Mouse (Mus musculus): ENCODE measurements around the gene Wars2.

The Wars2 gene

DNA sequence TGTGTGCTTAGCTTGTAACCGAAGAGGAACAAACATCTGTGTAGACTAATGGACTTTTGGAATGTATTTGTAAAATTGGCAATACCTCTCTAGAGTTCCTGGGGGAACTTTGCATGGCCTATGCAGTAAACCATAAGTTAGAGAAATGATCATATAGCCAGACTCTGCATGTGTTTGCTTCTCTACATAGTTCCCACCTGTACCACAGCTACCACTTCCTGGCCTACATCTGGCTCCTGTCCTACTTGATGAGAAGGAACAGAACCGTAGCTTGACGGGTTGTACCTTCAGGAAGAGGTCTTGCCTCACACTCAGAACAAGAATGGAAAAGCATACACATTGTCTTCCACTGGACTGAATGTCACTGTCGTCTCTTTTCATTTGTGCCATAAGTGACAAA is 52.7 kb downstream of the Wars2 start:
- DNase-seq, result no peak

DNA sequence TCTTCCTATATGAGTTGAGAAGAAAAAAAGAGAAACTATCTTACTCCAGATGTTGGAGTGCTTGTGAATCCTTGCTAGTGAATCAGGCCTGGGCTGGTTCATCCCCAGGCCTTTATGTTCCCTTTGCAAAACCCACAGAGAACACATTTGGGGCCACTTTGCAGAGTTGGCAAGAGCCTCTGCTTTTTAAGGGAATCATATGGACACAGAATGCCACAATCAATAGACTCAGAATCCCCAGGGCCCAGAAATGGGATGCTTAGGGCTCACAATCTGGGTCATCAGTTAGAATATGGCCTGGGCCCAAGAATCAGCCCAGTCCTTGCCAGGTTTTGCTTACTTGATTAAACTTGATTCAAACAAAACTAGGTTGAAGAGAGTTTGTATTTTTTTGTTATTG is 62.5 kb downstream of the Wars2 start:
- no peak for DNase-seq

DNA sequence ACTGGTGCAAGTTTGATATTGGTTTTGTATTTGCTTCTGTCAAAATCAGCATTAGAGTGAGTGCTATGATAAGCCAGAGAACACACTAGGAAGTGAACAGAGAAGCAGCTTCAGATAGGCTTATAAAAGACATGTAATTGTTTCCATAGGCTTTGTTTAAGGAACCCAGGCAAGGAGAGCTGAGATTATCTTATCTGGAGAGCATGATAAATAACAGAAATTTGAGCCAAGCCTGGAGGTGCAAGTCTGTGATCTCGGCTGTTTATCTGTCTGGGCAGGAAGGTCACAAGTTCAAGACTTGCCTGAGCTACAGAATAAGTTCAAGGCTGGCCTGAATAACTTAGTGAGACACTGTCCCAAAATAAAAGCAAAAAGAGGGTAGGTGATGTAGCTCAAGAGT is 67.5 kb downstream of the Wars2 start:
- DNase-seq, result no peak

DNA sequence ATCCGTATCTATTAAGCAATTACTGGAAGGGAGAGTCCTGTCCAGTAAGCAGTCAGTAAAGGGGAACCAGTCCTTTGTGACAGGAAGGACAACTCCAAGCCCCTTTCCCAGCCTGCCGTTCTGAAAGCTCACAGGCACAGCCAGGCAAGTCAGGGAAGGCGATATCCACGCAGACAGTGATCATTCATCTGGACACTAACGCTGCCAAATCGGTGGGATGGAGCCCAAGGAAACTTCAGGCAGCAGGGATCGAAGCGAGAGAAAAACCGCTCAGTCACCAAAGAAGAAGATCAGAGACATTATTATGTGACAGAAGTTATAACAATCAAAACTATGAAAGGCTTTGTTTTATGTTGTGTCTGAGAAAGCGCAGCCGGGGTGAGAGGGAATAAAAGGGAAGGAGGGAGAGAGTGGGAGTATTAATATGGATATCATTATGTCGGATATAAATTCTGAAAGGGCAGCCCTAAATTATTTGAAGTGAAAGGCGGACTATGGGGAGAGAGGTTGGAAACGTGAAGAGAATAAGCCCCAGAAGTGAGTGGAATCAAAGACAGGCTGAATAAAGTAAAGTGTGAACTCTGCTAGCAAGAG is 70.3 kb downstream of the Wars2 start:
- no peak for DNase-seq

DNA sequence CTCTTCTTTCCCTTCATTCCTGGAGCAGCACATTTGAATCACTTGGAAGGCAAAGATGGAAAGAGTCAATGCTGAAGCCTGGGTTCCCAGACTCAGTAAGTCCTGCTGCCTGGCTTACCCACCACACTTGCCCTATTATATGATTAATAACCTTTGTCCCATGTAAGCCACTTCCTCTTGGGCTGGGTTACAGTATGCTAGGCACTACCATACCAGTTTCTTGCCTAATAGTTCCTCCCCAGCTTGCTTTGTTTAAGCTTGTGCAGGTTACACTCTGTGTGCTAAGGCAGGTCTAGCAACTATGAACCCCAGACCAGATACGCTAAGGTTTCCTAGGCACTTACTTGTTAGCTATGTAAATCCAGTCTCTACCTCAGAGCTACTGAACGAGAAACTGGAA is 86.9 kb downstream of the Wars2 start:
- no peak for DNase-seq

DNA sequence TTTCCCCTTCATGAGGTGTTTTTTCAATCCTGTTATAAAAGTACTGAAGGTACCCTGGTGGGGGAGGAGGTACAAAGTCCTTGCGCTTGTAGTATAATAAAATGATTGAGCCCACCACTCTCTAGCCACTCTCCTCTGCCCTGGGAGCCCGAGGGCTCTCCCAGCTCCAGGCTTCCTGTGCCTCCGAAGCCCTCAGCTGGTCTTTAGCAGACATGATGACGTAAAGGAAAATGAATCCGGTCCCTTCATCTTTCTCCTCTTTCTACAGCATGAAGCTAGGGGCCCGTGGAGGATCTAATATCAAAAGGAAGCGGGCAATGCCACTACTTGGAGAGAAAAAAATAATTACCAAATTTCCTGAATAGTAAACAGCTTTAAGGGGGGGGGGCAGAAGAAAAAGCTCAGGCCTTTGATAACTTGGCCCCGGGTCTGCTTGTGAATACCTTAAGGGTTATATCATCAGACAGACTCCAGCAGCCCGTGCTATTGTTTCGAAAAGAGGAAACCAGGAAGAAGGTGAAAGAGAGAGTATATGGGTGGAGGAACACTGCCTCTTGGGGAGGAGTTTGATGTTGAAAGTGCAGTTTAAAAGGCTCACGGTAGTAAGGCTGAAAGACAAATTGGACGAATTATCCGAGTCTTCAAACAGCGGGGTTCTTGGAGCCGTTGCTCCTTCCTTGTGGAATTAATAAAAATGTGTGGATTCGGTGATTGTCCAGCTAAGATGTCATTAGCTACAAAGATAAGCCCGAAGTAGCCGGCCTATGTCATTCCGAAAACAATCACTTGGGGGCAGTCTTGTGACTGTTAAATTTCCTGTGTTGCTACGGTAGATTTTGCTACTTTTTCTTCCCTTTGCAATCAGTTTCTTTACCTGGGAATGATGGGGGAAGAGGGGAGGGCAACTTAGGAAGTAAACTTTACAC is 92.8 kb downstream of the Wars2 start:
- DNase-seq, result peak in 1 of 2 experiments; percentile 51

DNA sequence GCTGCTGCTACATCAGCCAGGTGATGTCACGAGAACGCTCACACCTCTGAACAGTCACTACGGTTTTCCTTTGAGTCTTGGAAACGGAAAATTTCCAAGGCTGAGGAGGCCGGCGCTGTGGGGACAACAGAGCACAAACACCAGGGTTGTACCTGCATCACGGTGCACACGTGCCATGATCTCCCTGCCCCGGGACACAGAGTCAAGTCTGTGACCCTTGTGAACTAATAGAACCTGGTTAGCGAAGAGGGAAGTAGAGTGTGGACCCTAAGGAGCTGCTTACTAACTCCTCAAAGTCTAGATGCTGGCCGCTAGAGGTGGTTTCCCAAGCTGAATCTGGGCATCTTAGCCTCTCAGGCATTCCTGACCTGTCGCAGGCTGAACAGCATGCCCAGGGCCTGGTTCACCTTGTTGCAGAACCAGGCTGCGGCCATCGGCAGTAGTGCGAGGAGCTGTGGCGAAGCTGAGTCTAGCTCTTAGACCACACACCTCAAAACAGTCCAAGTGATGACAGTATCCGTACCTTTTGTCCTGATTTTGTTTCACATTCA is 93.5 kb downstream of the Wars2 start:
- no peak for DNase-seq

DNA sequence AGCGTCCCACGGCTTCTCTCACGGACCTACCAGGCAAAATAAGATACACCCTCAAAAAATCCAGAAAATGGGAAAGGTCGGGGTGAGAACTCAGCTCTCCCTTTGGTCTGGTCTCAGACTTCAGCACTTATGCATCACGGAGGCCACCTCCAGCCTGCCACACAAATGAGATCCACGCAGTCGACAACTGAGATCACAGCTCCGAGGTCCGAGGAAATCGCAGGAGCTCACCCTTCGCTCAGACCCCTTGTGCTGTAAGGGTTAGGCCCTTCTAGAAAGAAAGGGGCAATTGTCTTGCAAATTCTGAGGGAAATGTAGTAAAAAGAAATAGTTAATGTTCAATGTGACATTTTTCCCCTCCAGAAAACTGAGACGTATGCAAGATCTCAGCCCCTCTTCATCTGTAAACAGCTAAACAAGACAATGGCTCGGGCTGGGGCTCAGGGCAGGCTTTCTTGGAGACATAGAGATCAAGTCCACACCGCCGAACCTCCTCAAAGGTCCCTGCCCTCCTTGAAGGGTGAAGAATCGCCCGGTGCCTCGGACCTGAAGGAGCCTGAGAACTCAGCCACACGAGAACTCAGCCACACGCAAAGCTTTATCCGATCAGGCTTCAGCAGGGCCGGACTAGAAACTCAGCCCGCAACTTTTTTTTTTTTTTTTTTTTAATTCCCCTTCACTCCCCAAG is 94.4 kb downstream of the Wars2 start:
- no peak for DNase-seq

DNA sequence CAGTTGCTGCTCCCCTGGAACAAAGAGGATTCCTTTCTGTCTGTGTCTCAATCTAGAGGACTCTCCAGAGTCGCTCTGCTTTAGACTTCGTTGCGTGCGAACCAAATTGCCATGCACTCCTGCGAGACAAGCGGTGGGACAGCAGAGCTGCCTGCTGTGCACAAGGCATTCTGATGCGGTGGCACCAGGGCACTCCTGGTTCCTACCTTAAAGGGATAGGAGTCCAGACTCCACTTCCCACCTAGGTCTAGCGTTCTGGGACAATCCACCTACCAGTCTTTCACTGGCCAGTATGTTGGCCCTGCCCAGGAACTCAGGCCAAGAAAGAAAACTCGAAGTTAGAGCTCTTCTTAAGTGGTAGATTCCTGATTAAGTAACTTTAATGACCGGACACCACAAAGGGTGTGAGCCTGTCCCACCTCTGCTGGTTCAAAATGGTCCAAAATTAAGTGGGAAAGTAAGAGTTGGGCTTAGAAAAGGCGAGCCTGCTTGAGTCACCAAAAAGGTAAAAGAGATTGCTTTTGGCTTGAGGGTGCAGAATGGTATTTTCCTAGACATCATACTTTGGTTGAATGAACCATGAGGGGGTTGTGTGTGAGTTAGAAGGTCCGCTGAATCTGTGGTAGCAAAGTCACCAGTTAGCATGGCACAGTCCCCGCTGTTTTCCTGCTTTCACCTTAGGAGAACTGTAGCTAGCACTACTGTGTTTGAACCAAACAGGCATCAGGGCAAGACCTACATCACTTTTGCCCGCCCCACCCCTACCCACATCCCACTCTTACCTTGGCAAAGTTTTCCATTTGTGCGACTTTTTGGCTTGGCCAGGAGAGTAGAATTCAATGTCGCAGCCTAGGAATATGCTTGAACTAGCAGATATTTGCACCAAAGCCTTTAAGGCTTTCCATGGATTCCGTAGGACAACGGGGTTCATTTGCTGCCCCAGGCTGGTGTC is 95.2 kb downstream of the Wars2 start:
- no peak for DNase-seq

DNA sequence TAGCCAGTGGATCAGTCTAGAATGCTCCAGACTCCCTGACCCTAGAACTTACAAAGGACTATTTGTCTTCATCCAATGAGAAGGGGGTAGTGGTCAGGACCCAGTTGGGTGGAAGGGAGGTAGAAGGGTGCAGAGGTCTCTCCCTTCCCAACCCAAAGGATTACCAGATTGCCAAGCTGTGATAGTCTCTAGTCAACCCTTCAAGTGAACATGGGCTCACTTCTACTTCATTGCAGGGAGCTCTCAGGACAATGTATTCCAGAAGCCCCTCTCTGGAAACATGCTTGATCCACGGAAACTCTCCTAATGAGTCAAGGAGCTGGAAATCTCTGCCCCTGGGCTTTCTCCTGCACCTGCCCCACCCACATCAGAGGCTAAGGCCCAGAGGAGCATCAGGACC is 97.8 kb downstream of the Wars2 start:
- DNase-seq, result no peak

DNA sequence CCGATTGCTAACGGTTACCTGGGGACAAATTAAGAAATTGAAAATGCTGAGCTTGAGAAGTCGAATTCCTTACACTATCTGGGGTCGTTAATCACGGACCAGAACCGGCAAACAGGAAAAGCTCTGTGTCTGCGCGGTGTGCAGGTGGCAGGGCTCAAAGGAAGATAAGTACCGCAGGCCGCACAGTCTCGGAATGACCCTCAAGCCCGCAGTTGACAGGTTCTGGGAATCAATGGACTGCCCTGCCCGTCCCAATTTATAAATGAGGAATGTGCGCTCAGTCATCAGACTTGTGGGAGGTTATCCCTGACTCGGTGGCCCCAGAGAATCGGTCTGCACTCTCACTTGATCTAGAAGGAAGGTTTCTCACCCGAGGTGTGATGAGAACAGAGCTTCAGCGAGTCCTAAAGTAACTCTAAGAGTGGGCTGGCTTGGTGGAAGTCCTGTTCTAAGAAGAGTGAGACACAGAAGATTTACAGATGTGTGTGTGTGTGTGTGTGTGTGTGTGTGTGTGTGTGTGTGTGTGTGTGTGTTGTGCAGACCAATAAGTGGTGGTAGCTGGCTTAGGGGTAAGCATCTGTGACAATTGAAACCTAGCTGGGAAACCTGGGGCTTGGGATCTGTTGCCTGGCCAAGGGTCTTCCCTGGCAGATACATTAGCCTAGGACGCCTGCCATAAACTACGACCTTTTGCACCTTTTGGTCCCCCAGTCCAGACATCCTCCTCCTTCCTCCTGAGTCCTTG is 98.6 kb downstream of the Wars2 start:
- no peak for DNase-seq

DNA sequence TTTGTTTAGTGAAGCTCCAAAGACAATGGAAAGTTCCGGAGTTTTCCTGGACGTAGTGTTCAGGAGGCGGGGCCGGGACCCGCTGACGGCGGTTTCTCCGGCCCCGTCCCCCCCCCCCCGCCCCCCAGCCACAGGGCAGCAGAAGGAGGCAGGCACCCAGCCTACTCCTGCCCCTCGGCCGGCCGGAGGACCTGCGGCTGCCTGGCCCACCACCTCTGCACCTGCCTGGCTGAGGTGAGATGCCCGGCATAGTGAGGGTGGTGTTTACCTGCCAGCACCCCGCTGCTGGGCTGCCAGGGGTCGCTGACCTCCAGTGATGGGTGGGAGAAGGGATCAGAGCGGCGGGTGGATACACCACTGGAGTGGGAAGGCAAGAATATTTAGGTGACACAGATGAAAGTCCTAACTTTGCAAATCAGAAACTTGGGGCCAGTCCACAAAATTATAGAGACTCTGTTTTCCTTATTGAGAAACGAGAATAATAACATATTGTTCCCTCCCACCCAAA is 99.4 kb downstream of the Wars2 start, which contains the start of gene Tbx15:
Tbx15 (plus strand) TSS at position 169 of the 508 bp plus-strand sequence.
- no peak for DNase-seq

DNA sequence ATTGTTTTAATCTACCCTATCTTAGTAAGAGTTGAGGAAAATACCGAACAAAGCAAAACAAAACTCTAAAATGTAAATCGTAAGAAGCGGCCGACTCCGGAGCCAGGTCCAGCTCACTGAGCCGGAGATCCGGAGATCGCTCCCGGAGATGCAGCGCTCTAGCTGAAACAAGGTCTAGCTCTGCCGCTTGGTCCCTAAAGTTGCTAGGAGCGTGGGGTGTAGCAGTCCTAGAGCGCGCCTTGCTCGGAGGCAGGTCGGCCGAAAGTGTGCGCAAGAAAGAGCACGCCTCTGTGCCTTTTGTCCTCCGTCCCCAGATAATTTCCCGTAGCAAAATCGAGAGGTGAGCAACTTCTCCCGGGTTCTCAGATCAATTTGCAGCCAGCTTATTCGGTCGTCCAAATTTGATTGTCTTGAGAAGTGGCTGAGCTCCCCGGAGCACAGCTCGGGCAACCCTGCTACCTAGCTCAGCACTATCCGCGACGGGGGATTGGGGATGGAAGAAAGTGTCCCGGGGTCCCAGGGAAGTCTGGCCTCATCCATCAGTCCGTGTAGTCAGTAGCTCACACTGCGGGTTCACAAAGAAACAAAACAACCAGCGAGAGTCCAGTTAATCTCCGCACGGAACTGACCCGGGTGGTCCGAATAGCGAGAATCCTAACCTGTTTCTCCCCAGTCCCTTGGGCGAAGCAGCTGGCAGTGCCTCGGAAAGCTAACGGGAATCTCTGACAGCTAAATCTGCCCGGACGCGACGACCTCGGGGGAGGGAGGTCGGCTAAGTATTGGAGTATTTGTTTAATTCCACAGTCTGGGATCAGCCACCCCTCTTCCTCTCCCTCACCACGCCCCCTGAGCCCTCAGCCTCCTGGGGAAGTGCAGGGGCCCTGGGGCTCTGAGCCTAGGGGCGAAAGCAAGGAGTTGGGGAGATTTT is 100.2 kb downstream of the Wars2 start:
- DNase-seq, result no peak

DNA sequence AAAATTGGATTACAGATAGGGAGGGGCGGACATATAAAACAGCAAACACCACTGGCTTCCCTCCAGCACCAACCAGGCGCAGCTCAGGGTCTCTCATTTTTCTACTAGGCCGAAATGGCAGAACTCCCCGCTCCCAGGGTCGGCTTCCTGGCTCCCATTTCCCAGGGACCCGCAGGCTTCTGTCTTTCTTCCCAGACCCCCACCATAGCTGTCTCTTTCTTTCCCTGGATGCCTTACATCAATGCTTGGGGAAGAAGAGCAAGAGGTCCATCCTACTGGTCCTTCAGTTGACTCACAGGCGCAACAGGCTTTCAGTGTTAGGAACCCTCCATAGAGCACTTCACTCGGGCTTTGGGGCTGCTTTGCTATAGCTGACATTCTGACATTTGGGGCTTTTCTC is 101.6 kb downstream of the Wars2 start:
- DNase-seq, result no peak

DNA sequence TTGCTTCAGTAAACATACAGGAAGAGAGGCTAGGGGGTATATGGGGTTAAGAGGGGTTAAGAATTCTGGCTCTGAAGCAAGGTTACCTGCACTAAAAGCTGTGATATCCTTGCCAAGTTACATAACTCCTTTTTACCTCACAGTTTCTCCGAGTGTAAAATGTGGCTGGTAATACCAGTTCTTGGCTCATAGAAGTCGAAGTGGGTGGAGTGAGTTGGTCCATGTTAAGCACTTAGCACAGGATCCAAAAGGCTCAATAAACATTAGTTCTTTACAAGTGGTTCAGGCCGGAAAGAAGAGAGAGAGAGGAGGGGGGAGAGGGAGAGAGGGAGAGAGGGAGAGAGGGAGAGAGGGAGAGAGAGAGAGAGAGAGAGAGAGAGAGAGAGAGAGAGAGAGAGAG is 104.5 kb downstream of the Wars2 start:
- DNase-seq, result no peak

DNA sequence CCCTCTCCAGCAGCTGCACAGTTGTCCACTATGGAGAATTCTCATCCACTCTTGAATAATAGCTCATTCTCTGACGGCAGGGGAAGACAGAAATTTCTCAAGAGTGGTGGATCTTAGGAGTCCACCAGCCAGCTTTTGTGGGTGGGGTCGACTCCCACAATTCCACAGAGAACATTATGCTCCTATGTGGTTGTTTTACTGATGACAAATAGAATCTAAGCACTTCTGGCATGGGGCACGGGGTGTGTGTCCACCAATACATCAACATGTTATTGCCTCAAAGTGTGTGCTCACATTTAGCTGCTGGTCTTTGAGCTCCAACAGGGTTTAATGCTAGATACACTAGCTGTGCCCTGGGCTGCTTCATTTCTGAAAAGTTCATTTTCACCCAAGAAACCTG is 105.8 kb downstream of the Wars2 start:
- DNase-seq, result no peak

DNA sequence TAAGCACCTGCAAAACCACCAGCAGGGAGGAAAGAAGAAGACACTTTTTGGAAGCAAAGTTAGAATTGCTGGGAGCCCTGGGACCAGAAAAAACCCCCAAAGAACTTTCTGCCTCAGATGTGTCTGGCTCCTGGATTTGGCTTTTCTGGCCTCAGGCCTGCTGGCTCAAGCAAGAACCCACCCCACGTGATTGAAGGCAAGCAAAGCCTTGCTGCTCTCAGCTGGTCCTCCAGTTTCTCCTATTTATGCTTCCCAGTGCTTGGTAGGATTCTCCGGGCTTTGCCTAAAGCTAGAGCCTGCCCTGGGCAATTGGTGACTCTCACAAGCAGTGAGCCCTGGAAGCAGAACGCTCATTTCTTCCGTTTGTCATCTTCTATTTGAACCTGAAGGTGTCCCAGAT is 106.7 kb downstream of the Wars2 start:
- DNase-seq, result no peak

DNA sequence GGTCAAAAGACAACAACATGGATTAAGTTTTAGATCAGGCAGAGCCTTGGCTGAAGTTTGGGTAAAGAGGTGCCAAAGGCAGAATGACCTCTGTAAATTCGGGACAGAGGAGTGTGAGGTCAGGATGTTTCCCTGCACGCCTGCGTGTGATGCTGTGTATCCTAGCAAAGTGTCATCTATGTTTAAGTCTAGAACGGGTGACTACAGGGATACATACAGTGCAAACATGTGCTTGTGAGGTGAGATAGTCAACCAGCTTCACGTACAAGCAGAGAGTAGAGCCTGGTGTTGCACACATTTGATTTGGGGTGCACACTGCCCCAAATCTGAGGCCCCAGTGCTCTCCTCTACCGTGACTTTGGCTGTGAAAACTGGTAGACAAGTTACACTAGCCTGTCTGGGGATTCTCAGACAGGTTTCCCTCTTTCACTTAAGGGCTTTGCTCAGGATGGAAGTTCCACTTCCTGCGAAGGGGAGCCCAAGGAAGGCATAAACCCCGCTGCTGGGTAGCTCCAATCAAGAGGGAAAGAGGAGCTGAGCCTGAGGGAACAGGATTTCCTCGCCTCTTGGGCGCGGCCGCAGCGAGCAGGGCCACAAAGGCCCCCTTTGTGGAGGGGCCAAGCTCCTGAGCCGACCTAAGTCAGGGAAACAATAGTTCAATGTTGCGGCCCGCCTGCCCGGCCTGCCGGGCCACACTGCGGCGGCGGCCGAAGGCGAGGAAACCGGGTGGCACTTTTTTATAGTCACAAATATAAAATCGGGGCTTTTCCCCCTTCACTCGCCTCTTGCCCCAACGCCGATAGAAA is 107.3 kb downstream of the Wars2 start:
- no peak for DNase-seq

DNA sequence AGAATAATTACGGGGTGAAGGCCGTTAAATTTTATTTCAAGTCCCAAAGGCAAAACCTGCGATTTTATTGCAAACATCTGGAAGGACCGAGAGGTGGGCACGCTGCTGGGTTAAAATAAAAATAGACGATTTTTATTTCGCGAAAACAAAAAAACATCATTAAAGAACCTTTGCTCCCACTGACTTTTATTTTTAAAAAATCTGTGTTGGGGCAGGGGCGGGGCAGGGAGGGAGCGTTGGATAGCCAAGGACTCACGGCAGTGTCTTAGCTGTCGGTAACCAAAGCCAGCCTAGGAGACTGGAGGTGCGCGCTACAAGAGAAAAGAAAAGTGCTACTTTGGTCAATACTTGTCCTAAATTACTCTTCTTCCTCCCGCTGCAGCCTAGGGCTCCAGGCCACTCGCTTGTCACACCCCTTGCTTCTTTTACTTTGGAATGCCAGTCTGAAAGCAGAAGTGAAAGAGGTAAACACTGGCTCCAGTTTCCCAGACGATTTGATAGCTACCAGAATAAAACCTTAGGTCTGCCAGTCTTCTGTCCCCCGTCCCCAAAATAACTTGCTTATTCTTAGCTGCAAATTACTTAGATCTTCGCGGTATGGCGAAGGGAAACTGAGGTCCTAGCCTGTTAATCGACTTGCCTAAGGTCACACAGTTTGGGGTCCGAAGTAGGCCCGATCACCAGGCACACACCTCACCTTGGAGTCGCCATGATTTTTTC is 108.1 kb downstream of the Wars2 start:
- DNase-seq, result no peak
